Mouse (Mus musculus) liver, postnatal 0 days (tissue): ENCODE measurements at regions not wholly inside any gene's neighbourhood (a gene's known extent, or its start where the extent isn't known, plus 50 kb on each side); places are given as distances from the start of the nearest gene placed in this dataset.

ENCODE experiments used
- CTCF ChIP-seq: sonication (generic); IDR thresholded peaks from 2 replicates; pipeline ENCODE4 v1.5.1; 2016; ENCODE audit warnings: antibody characterized with exemption, low read depth
- EP300 ChIP-seq: IDR thresholded peaks from 2 replicates; pipeline ENCODE4 v1.6.1; 2016; ENCODE audit warnings: antibody characterized with exemption, low read depth, mild to moderate bottlenecking

- TF ChIP-seq CTCF (no peak), EP300 (no peak)
These were observed 164.1 kb upstream of the Hs6st1 start for GRCm38 (mm10) chr1:35904001-35904547.
